Mouse (Mus musculus) embryonic facial prominence, embryonic 15.5 days (tissue): ENCODE data around the gene Rpl10a. TPM values are rescaled to one million over a fixed set of nuclear protein-coding genes. Genes with fewer than 3 reads are reported as not detected.

Source experiments
- ATAC-seq: fragments of 200-750 bp; cut with Nextera tagmentation; 2 replicates; pipeline ENCODE4 v1.8.0; 2017; ENCODE audit warnings: low read depth, moderate TSS enrichment; ENCODE audit not compliant: insufficient number of reproducible peaks, low FRiP score, low TSS enrichment
- H3K27ac ChIP-seq: fragments of 300-500 bp; sonication (generic); replicated peaks from 2 replicates; pipeline ENCODE4 v1.5.1; 2015; ENCODE audit warnings: mild to moderate bottlenecking, inconsistent platforms
- H3K27me3 ChIP-seq: fragments of 300-500 bp; sonication (generic); 2 replicates; pipeline ENCODE4 v1.6.1; 2015; ENCODE audit warnings: inconsistent platforms
- H3K36me3 ChIP-seq: fragments of 300-500 bp; sonication (generic); 2 replicates; pipeline ENCODE4 v1.6.1; 2015; ENCODE audit warnings: mild to moderate bottlenecking, inconsistent platforms
- H3K4me1 ChIP-seq: fragments of 300-500 bp; sonication (generic); 2 replicates; pipeline ENCODE4 v1.6.1; 2015; ENCODE audit warnings: inconsistent platforms
- H3K4me2 ChIP-seq: fragments of 300-500 bp; sonication (generic); replicated peaks from 2 replicates; pipeline ENCODE4 v1.6.1; 2015; ENCODE audit warnings: mild to moderate bottlenecking, inconsistent platforms
- H3K4me3 ChIP-seq: fragments of 300-500 bp; sonication (generic); replicated peaks from 2 replicates; pipeline ENCODE4 v1.5.1; 2015; ENCODE audit warnings: mild to moderate bottlenecking, inconsistent platforms
- H3K9ac ChIP-seq: fragments of 300-500 bp; sonication (generic); 2 replicates; pipeline ENCODE4 v1.6.1; 2015; ENCODE audit warnings: inconsistent platforms
- H3K9me3 ChIP-seq: fragments of 300-500 bp; sonication (generic); replicated peaks from 2 replicates; pipeline ENCODE4 v1.6.1; 2016; ENCODE audit warnings: inconsistent platforms
- WGBS: fragments of 180-500 bp; shearing (Covaris S2); methylation state at CpG from one replicate; pipeline ENCODE4 v1.1.7; 2015; 5-methylcytosine and 5-hydroxymethylcytosine counted together
- polyA plus RNA-seq: library from polyadenylated mRNA; unstranded; fragments of >200 nt; fragmentation: Nextera tagmentation; extraction: Ambion mirVana; gene quantifications from 2 replicates; pipeline ENCODE4 v1.2.1, GENCODE M21; 2015

Gene Rpl10a
- polyA plus RNA-seq = 620 and 681 TPM in 2 replicates

GRCm38 (mm10) chr17:28328366-28328928, at the start of gene Rpl10a:
Rpl10a (plus strand) TSS chr17:28328471.
- ATAC-seq = peak; percentile 87
- WGBS = under 1% methylated on average over 67 of the region's 67 CpGs
- Histone ChIP-seq H3K9me3 (no peaks in the 10 kb centered on the region), H3K4me2 (peak within 1 kb of the TSS; percentile 76), H3K9ac (peak within 1 kb of the TSS; percentile 99), H3K27me3 (no peaks in the 10 kb centered on the region), H3K27ac (peak within 1 kb of the TSS; percentile 98), H3K4me1 (peaks cover 43% of the 10 kb centered on the region), H3K4me3 (peak within 1 kb of the TSS; percentile 78), H3K36me3 (peaks cover 52% of the 10 kb centered on the region)

- Histone ChIP-seq H3K9ac (no peak overlapping the region), H3K36me3 (no peaks in the 10 kb centered on the region), H3K4me2 (no peak overlapping the region), H3K27ac (peak overlapping the region; percentile 2; the same call in 1 of the 2 replicates), H3K4me3 (no peak overlapping the region), H3K4me1 (peaks cover 38% of the 10 kb centered on the region), H3K9me3 (no peaks in the 10 kb centered on the region), H3K27me3 (no peaks in the 10 kb centered on the region)
- ATAC-seq = no peak
- 38% methylated on average over 4 of the region's 4 CpGs for WGBS
These were observed 49.0 kb upstream of the Rpl10a start for GRCm38 (mm10) chr17:28279236-28279635.

GRCm38 (mm10) chr17:28279780-28280422, 48.4 kb upstream of the Rpl10a start:
- no peak overlapping the region for H3K9ac ChIP-seq
- no peaks in the 10 kb centered on the region for H3K36me3 ChIP-seq
- peaks cover 38% of the 10 kb centered on the region for H3K4me1 ChIP-seq
- no peak overlapping the region for H3K4me3 ChIP-seq
- WGBS = 55% methylated on average over 15 of the region's 15 CpGs
- H3K9me3 ChIP-seq = no peaks in the 10 kb centered on the region
- H3K4me2 ChIP-seq = no peak overlapping the region
- no peak for ATAC-seq
- H3K27me3 ChIP-seq = no peaks in the 10 kb centered on the region
- peak overlapping the region; percentile 2; the same call in 1 of the 2 replicates for H3K27ac ChIP-seq

GRCm38 (mm10) chr17:28280423-28280800, 47.9 kb upstream of the Rpl10a start:
- Histone ChIP-seq H3K4me3 (no peak overlapping the region), H3K9ac (no peak overlapping the region), H3K9me3 (no peaks in the 10 kb centered on the region), H3K4me2 (no peak overlapping the region), H3K36me3 (no peaks in the 10 kb centered on the region), H3K27me3 (no peaks in the 10 kb centered on the region), H3K4me1 (peaks cover 41% of the 10 kb centered on the region), H3K27ac (no peak overlapping the region; the same call in 1 of the 2 replicates)
- WGBS = 71% methylated on average over 7 of the region's 7 CpGs
- no peak for ATAC-seq

GRCm38 (mm10) chr17:28280831-28281377, 47.4 kb upstream of the Rpl10a start:
- no peak overlapping the region for H3K4me3 ChIP-seq
- peaks cover 44% of the 10 kb centered on the region for H3K4me1 ChIP-seq
- no peak overlapping the region for H3K27ac ChIP-seq
- WGBS = 22% methylated on average over 5 of the region's 5 CpGs
- H3K9ac ChIP-seq = no peak overlapping the region
- no peaks in the 10 kb centered on the region for H3K9me3 ChIP-seq
- H3K4me2 ChIP-seq = no peak overlapping the region
- peak; percentile 26; the same call in 1 of the 2 replicates for ATAC-seq
- H3K36me3 ChIP-seq = no peaks in the 10 kb centered on the region
- H3K27me3 ChIP-seq = no peaks in the 10 kb centered on the region

- no peak overlapping the region for H3K9ac ChIP-seq
- no peak for ATAC-seq
- H3K4me1 ChIP-seq = peaks cover 47% of the 10 kb centered on the region
- no peak overlapping the region for H3K4me2 ChIP-seq
- no peaks in the 10 kb centered on the region for H3K27me3 ChIP-seq
- WGBS = 89% methylated on average over 7 of the region's 7 CpGs
- H3K36me3 ChIP-seq = 0 out of 2 replicates have a peak, but pooled peaks cover 3% of the 10 kb centered on the region
- no peaks in the 10 kb centered on the region for H3K9me3 ChIP-seq
- no peak overlapping the region for H3K27ac ChIP-seq
- no peak overlapping the region for H3K4me3 ChIP-seq
These were observed 46.3 kb upstream of the Rpl10a start for GRCm38 (mm10) chr17:28281866-28282441.

GRCm38 (mm10) chr17:28283199-28283598, 45.1 kb upstream of the Rpl10a start:
- ATAC-seq = no peak
- Histone ChIP-seq H3K9ac (no peak overlapping the region), H3K27ac (no peak overlapping the region), H3K4me3 (no peak overlapping the region), H3K9me3 (no peaks in the 10 kb centered on the region), H3K36me3 (0 out of 2 replicates have a peak, but pooled peaks cover 8% of the 10 kb centered on the region), H3K27me3 (no peaks in the 10 kb centered on the region), H3K4me1 (peaks cover 41% of the 10 kb centered on the region), H3K4me2 (no peak overlapping the region)
- WGBS = 85% methylated on average over 10 of the region's 10 CpGs

- Histone ChIP-seq H3K27me3 (no peaks in the 10 kb centered on the region), H3K9me3 (no peaks in the 10 kb centered on the region), H3K9ac (no peak overlapping the region), H3K4me3 (no peak overlapping the region), H3K4me1 (peaks cover 19% of the 10 kb centered on the region; the same call in 1 of the 2 replicates), H3K4me2 (no peak overlapping the region), H3K36me3 (0 out of 2 replicates have a peak, but pooled peaks cover 10% of the 10 kb centered on the region), H3K27ac (no peak overlapping the region)
- WGBS = 78% methylated on average over 10 of the region's 10 CpGs
- no peak for ATAC-seq
These were observed 42.1 kb upstream of the Rpl10a start for GRCm38 (mm10) chr17:28286133-28286532.

GRCm38 (mm10) chr17:28286964-28287363, 41.3 kb upstream of the Rpl10a start:
- no peaks in the 10 kb centered on the region for H3K27me3 ChIP-seq
- 0 out of 2 replicates have a peak, but pooled peaks have one; percentile 26 for ATAC-seq
- no peak overlapping the region for H3K4me2 ChIP-seq
- H3K27ac ChIP-seq = no peak overlapping the region
- H3K9me3 ChIP-seq = no peaks in the 10 kb centered on the region
- H3K4me3 ChIP-seq = no peak overlapping the region
- 0 out of 2 replicates have a peak, but pooled peaks cover 11% of the 10 kb centered on the region for H3K36me3 ChIP-seq
- peaks cover 10% of the 10 kb centered on the region; the same call in 1 of the 2 replicates for H3K4me1 ChIP-seq
- 54% methylated on average over 5 of the region's 5 CpGs for WGBS
- H3K9ac ChIP-seq = no peak overlapping the region

GRCm38 (mm10) chr17:28287578-28287977, 40.7 kb upstream of the Rpl10a start:
- no peak overlapping the region for H3K4me2 ChIP-seq
- peaks cover 14% of the 10 kb centered on the region; the same call in 1 of the 2 replicates for H3K36me3 ChIP-seq
- H3K4me1 ChIP-seq = peaks cover 10% of the 10 kb centered on the region; the same call in 1 of the 2 replicates
- no peak overlapping the region for H3K27ac ChIP-seq
- no peak overlapping the region for H3K9ac ChIP-seq
- no peaks in the 10 kb centered on the region for H3K27me3 ChIP-seq
- WGBS = 64% methylated on average over 8 of the region's 8 CpGs
- no peaks in the 10 kb centered on the region for H3K9me3 ChIP-seq
- no peak overlapping the region for H3K4me3 ChIP-seq
- ATAC-seq = no peak

GRCm38 (mm10) chr17:28287980-28288379, 40.3 kb upstream of the Rpl10a start:
- no peaks in the 10 kb centered on the region for H3K27me3 ChIP-seq
- ATAC-seq = no peak
- WGBS = 62% methylated on average over 5 of the region's 5 CpGs

More at GRCm38 (mm10) chr17:28287980-28288379, 40.3 kb upstream of the Rpl10a start:
- Histone ChIP-seq H3K36me3 (peaks cover 14% of the 10 kb centered on the region; the same call in 1 of the 2 replicates), H3K27ac (no peak overlapping the region), H3K4me1 (peaks cover 10% of the 10 kb centered on the region; the same call in 1 of the 2 replicates), H3K9ac (no peak overlapping the region), H3K4me2 (no peak overlapping the region), H3K9me3 (no peaks in the 10 kb centered on the region), H3K4me3 (no peak overlapping the region)
